Mouse (Mus musculus): ENCODE measurements around the gene Hnrnpf.
A peak's percentile ranks its signal among the peaks of the same experiment; 100 is the strongest.

- TF ChIP-seq CTCF (IDR thresholded peaks at IDR 0.05; ENCODE audit: low read depth) = peak; percentile 37
- TF ChIP-seq EP300 (IDR thresholded peaks at IDR 0.05; ENCODE audit: low read depth) = no peak
Observed at GRCm38 (mm10) chr6:117963201-117963600, 63.1 kb downstream of the Hnrnpf start.

All from liver, postnatal 0 days (tissue).